Mouse (Mus musculus): Measurements from ENCODE around the gene Rab12.
"Not testable (repeated sequence)": the region's sequence is repeated elsewhere in the genome, so short reads cannot be mapped to it uniquely, and the experiment has no call there.

Rab12 gene

DNA sequence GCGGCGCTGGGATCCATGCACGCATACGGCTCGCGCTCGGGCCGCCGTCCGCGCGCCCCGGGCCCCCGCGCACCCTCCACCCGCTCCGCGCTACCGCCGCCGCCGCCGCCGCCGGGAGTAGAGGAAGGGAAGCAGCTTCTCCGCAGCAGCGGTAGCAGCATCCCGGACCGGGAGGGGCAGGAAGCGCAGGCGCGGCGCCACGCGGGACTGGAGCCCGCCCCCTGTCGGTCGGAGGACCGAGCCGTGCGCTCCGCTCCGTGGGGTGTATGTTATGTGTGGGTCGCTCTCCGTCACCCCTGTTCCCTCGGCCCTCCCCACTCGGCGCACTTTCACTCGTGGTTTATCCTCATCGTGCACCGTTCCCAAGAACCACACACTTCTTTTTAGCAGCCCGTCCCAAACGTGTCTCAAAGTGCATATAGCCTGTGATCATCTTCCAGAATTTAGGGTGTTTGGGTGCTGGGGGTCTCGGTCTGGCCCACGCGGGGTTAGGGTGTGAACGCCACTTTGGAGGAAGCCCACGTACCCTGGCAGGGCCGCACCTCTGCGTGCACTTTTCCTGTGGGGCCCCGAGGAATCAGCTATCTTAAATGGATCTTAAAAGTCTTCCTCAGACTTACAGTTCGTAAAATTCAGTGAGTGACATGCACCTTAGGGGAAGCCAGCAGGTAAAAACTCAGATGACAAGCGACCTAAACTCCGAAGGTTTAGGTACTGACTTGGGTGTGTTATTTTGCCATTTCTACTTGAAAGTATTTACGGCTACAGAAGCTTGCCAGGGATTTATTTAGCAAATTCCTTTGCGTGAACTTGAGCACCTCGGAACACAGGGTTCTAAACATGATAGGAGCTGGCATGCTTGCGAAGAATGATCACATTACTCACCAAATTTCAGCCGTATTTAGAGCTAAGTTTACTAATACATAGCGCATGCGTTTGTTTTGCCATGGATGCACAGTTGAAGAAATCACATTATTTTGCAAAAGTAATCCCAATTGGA lies at the start of gene Rab12:
Gene Rab12 (minus strand): TSS at position 176 of the 1,000 bp plus-strand sequence.
- DNase-seq = peak; percentile 90

DNA sequence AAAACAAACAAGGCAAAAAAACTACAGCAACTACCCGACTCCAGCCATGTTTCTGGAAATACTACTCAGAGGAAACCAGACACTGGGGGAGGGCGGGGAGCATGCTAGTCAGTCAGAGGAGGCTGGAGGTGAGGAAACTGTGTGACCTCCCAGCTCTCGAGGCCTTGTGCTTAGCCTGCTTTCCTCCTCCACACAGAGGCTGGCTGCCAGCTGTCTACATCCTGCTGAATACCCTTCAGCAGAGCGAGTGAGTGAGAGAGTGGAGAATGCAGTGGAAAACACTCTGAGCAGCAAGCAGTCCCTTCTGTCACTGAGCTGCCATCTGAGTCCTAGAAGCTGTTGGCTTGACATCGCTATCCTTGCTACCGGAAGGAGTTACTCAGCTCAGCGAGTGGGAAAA lies 44.7 kb upstream of the Rab12 start:
- no peak for DNase-seq

DNA sequence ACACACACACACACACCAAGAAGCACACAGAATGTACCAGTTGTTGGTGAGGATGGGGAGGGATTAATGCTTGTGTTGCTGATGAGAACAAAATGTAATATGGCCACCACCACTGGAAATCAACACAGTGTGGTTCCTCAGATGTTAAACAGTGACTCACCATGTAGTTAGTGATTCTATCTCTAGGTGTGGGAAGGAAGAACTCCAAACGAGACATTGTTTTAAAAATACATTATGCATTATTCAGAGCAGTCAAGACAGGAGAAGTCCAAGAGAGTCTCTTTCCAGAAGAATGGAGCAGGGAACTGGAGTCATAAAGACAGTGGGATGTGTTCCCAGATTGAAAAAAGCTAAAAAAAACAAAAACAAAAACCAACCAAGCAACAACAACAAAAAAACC lies 44.0 kb upstream of the Rab12 start:
- DNase-seq = no peak

DNA sequence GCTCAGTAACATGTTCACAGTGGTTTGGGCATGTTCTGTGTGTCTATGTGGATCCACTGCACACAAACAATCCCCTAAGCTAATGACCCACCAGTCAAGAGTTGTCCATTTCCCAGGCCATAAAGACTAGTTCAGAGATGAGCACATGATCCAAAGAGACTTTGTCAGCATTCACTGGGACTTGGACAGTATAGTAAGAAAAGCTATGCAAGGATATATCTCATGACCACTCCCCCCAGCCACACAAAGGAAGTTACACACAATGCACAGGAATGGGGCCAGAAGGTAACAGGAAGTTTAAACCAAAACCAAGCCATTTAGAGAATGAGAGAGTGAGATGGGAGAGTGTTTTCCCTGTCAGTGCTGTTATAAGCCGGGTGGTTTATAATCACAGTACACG lies 41.9 kb upstream of the Rab12 start:
- no peak for DNase-seq

DNA sequence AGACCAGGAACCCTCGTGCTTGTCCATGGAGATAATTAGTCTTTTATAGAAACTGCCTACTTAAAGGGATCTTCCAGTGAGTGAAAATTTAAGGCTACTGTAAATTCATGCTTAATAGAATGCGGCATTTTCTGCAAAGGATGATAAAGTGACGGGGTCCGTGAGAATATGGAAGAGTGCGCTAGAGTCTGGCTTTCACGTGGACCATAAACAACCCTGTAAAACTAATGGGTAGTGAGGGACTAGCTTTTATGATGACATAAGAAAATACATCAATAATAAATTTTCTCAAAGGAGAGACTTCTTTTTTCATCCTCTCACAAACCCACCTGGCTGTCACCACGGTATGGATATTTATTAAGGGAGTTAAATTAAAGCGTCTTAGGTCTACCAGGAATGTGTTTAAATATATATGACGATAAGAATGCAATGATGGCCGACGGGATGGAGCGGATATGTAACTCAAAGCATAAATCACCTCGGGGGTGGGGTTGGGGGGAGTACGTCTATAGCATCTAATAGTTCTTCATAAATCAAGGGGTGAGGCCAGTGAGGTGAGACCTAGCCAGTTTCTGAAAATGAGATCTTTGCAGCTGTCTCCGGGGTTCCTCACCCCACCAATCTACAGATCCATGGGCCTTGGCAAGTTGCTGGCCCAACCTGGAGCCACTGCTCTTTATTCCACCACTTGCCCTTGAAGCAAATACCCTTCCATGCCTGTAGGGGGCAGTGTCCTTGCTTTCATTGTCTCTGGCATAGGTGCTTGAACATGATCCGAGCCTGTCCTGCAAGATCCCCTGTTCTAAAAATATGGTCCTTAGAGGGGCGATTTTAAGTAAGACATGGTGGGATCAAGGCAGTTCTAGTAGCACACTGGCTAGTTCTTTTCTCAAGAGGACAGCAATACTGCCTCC lies 39.1 kb upstream of the Rab12 start:
- DNase-seq = no peak

DNA sequence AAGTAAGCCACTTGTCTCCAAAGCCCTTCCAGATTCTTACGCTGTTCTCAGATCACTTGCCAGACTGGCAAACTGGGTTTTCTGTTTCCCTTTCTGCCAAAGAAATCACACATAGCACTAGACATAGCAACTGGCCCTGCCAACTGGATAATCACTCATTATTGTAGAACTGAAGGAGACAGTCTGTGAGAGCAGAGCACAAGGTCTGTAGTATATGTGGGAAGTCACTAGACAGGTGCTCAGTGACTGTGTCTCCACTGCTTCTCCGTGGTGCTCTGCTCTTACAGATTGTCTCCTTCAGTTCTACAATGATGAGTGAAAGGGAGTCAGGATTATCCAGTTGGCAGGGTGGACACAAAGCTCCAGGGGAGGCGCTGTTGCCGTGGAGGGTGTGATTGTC lies 33.2 kb upstream of the Rab12 start:
- DNase-seq = no peak

DNA sequence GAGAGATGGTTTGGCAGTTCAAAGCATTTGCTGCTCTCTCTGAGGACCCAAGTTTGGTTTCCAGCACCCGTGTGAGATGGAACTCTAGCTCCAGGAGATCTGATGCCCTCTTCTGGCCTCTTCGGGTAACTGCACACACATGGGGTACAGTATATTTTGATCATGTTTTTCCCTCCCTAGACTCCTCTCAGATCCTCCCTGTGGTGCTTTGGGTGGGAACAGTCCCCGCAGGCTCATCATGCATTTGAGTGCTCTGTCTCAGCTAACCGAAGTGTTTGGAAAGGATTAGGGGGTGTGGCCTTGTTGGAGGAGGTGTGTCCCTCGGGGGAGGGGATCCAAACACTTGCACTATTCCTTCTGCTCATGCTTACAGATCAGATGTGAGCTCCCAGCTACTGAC lies 31.0 kb upstream of the Rab12 start:
- no peak for DNase-seq

DNA sequence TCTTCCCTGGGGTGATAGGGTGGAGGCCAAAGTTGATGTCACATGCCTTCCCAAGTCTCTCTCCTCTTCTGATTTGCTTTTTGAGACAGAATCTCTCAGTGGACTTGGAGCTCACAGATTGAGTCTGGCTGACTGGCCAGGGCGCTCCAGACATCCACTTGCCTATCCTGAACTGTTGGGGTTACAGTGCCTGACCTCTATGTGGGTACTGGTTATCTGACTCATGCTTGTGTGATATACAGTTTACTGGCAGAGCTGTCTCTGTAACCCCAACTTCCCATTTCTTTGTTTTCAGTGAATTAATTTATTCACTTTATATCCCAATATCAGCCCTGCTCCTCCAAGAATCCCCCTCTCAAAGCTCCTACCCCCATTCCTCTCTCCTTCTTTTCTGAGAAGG lies 12.8 kb upstream of the Rab12 start:
- no peak for DNase-seq

DNA sequence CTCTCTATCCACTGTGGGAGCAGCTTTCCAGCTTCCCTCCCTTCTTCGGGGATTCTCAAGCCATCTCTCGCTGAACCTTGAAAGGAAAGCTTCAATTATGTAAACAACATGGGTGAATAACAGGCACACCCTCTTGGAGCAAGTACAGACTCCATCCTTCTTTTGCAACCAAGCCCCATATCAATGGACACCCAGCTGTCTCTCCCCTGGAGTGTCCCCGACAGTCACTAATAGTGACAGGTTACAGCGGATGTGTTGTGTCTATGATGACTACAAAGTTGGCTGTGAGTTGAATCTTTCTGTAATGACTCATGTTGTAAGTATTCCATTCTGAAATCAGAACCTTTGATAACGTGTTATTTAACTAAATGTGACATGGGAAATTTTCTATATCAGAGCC lies 3.9 kb upstream of the Rab12 start:
- no peak for DNase-seq

DNA sequence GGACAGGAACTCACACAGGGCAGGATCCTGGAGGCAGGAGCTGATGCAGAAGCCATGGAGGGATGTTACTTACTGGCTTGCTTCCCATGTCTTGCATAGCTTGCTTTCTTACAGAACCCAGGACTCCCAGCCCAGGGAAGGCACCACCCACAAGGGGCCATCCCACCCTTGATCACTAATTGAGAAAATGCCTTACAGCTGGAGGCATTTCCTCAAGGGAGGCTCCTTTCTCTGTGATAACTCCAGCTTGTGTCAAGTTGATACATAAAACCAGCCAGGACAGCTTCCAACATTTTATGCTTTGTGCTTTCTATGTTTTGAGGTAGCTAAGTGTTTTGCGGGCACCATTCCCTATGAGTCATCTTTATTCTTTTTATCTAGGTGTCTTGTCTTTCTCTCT lies 3.1 kb upstream of the Rab12 start:
- DNase-seq = not testable (repeated sequence)

DNA sequence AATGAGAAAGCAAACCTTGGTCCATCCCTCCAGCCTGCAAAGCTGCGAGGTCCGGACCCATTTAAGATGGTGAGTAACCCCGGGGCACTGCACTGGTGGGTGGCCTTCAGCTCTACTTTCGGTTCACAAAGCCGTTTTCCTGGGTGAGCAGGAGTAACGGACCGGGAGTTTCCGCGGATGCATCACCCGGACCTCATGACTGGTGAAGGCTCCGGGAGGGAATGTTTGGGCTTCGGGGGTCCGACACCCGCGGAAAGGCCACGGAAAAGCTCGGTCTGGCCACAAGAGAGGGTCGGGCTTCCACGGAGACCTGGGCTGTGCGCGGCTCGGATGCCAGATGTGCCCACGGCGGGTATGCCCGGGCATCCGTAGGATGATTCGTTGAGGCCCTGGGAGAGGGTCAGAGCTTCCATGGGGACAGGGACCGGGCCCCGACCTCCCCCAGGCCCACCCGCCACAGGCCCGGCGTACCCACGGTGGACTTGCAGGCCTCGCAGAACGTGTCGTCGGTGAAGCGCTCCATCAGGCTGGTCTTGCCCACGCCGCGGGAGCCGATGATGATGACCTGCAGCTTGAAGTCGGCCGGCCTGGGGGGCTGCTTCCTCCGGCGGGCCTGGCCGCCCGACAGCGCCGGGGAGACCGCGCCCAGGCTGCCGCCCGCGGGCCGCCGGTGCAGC lies 514 bp downstream of the Rab12 start:
- DNase-seq = peak; percentile 37

DNA sequence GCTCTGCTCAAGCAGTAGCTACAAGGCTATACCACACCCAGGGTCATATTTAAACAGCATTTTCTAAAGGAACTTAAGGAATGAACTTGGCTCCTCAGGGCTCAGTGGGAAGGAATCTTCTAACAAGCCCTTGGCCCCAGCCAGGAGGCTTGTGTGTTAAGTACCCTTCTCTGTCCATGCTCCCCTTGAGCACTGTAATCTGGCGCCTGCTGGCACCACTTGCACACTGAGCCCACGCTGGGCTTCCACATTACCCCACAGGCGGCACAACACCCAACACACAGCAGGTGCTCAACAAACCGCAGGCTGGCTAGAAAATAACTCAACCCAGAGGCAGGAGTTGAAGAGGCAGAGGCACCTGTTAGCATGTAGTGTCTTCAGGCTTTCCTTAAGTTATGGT lies 2.6 kb downstream of the Rab12 start:
- no peak for DNase-seq

DNA sequence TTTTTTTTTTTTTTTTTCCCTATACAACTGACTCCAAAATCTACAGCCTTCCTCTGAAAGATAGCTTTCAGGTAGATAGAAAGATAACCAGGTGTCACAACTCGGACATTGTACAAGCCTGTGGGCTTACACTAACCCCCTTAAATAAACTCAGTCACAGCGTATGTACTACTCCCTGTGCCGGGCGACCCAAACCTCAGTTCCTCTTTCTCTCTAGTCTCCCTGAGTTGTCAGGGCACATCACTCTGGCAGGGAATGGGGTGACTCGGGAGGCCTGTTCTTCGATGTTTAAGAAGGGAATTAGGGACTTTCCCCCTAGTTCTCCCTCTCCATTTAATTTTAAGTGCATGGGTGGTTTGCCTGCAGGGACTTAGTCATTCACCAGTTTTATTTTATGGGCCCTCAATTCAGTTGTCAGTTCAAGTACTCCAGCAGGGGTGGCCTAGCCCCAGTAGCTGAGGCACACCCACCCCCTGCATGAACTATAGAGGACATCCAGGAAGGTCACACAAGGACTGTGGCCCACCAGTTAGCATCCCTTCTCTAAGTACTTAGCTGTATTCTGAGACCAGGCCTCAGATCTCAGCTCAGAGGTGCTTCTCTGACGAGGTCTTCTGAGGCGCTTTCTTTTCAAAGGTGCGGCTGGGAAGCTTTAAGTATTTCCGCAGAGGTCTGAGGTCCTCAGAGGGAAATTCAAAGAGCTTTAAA lies 5.1 kb downstream of the Rab12 start:
- DNase-seq = no peak

DNA sequence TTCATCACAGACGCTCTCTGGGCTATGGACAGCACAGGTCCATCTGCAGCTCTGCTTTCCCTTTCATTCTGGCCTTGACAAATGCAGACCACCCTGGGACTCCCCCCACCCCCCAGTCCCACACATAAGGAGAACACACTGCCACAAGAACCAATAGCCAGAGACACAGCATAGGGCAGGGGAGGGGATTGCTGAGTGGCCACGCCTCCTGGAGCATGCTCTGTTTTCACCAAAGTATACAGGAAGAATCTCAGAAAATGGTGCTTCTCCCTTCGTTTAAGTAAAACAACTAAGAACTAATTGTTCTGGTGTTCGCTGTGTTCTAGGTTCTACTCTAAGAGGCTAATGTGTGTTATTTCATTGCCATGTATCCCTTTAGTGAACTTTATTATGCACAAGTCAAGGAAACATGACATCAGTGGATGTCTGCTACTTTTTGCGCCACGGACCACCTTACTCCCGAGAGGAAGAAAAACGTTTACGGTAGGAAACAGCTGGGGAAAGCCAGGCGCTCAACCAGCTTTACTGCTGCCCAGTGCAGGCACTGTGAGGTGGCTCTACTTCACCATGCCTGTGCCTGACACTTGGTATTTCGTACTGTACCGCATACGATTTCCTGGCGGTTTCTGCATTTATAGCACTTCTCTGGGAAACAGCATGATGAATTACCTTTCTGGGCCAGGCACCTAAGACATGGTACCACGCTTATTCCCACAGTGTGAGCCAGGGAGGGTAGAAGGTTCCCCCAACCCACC lies 7.2 kb downstream of the Rab12 start:
- DNase-seq = no peak

DNA sequence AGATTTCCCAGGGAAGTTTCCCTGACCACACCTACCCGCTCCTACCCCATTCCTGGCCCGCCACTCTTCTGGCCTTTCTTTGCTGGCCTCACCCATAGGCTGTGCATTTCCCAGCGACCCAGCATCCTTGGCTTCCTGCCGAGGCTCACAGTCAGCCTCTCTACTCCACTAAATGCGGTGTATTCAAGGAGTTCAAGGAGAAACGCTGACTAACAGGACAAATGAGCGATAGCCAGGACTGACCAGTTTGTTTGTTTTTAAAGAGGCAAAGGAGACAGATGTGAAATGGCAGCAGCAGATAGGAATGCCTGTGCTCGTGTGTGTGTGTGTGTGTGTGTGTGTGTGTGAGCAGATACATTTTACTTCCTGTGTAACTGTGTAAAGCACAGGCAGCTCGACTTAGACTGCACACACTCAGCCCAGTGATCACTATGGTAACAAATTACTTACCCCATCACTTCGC lies 9.3 kb downstream of the Rab12 start:
- no peak for DNase-seq

DNA sequence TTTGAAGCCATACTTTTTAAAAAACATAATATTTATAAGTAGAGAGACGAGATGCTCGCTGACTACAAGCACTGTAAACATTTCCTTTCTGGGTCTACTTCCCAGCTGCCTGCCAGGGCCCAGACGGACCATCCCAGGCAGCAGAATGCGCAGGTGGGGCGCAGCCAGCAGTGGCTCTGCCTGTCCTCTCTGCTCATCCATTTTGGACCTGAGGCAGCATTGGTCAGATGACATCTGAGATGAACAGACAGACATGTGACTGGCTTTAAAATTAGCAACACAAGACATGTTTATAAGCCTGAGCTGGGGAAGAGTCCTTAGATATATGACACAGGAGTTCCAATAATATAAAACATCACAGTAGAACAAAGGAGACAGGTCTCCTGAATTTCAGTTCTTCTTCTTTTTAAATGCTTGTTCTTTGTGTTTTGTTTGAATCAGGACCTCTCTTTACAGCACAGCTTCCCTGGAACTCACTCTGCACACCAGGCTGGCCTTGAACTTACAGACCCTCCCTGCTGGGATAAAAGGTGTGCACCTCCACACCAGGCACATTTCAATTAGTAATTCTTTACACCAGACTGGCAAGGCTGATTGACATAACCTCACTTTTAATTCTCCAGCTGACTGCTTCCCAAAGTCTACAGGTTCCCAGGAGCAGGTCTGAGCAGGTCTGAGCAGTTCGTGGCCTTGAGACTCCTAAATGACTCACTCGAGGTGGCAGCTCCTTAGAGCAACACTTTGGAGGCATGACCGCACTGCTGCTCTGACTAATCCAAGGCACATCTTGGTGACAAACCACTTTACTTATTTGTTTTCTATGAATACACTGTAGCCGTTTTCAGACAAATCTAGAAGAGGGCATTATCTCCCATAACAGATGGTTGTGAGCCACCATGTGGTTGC lies 12.2 kb downstream of the Rab12 start:
- DNase-seq = no peak

DNA sequence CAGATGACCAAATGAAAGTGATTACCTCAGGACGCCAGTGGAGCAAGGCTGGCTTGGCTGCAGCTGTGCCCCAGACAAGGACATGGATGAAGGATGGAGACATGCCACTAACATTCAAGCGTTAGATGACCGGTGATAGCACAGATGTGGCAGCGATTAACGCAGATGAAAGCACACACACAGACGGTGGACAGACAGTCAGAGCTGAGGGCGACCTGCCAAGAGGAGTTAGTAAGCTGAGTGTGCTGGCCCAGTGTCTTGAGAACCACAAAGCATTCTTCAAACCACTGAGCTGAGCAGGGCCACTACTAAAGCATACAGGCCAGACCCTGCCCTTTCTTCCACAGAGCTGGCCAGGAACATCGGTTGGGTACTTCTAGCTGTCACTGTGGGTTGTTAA lies 14.6 kb downstream of the Rab12 start:
- DNase-seq = no peak

DNA sequence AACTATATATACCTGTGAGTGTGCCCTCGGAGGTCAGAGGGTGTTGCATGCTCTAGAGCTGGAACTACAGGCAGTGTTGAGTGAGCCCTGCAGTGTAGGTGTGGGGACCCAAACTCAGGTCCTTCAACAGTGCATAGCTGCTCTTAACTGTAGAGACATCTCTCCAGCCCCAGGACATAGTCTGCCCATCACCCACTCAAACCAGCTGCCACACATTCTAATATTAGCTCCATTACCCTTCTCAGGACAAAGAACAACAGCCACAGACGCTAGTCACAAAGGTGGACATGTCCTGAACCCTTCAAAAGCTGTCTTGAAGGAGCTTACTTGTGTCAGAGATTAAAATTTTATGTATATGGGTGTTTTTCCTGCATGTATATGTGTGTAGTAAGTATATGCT lies 15.3 kb downstream of the Rab12 start:
- no peak for DNase-seq

DNA sequence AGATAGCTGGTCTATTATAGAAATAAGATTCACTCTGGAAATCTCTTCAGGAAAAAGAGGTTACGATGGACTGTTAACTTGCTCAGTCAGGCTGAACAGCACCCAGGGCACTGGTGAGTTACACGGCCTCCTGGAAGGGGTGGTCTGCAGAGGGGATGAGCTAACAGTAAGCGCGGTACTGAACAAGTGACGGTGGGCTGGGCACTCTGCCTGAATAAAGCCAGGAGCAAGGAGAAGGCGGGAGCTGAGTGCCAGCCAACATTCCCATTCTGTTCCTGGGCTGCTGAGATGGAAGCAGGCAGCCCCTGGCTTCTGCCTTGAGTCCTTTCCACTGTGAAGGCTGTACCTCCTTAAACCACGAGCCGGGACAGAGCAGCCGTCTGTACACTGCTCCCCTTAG lies 16.1 kb downstream of the Rab12 start:
- no peak for DNase-seq

DNA sequence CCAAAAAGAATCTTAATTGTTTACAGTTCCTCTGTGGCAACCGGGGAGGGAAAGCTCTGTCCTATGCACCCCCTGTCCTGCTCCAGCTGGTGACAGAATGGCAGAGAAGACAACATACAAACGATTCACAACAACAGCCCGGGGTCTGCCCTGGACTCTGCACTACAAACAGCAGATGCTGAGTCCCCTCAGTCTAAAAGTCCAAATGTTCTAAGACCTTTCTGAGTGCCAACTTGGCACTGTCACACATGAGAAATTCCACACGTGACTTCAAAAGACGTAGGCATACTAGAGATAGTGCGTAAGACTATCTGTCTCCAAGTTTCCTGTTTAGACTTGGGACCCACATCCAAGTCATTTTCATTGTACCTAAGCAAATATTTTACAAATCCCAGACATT lies 16.7 kb downstream of the Rab12 start:
- DNase-seq = no peak

DNA sequence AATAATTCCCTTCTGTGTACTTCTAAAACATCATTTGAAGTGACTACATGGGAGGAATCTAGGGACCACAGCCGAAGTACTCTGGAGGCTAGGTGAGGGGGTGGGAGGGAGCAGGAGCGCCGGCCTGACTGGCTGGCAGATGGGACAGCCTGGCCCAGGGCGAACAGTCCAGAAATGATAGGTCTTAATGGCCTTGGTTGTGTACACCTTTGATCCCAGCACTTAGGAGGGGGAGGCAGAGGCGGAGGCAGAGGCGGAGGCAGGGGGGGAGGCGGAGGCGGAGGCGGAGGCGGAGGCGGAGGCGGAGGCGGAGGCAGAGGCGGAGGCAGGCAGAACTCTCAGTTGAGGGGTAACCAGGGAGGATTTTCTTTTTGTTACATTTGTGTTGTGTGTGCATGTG lies 20.9 kb downstream of the Rab12 start:
- no peak for DNase-seq
